Mouse (Mus musculus) embryonic facial prominence, embryonic 15.5 days (tissue): ENCODE data around the gene Tmem179b. TPM values are rescaled to one million over a fixed set of nuclear protein-coding genes. Genes with fewer than 3 reads are reported as not detected.

Experiments
- ATAC-seq: fragments of 200-750 bp; cut with Nextera tagmentation; 2 replicates; pipeline ENCODE4 v1.8.0; 2017; ENCODE audit warnings: low read depth, moderate TSS enrichment; ENCODE audit not compliant: insufficient number of reproducible peaks, low FRiP score, low TSS enrichment
- H3K27ac ChIP-seq: fragments of 300-500 bp; sonication (generic); replicated peaks from 2 replicates; pipeline ENCODE4 v1.5.1; 2015; ENCODE audit warnings: mild to moderate bottlenecking, inconsistent platforms
- H3K27me3 ChIP-seq: fragments of 300-500 bp; sonication (generic); 2 replicates; pipeline ENCODE4 v1.6.1; 2015; ENCODE audit warnings: inconsistent platforms
- H3K36me3 ChIP-seq: fragments of 300-500 bp; sonication (generic); 2 replicates; pipeline ENCODE4 v1.6.1; 2015; ENCODE audit warnings: mild to moderate bottlenecking, inconsistent platforms
- H3K4me1 ChIP-seq: fragments of 300-500 bp; sonication (generic); 2 replicates; pipeline ENCODE4 v1.6.1; 2015; ENCODE audit warnings: inconsistent platforms
- H3K4me2 ChIP-seq: fragments of 300-500 bp; sonication (generic); replicated peaks from 2 replicates; pipeline ENCODE4 v1.6.1; 2015; ENCODE audit warnings: mild to moderate bottlenecking, inconsistent platforms
- H3K4me3 ChIP-seq: fragments of 300-500 bp; sonication (generic); replicated peaks from 2 replicates; pipeline ENCODE4 v1.5.1; 2015; ENCODE audit warnings: mild to moderate bottlenecking, inconsistent platforms
- H3K9ac ChIP-seq: fragments of 300-500 bp; sonication (generic); 2 replicates; pipeline ENCODE4 v1.6.1; 2015; ENCODE audit warnings: inconsistent platforms
- H3K9me3 ChIP-seq: fragments of 300-500 bp; sonication (generic); replicated peaks from 2 replicates; pipeline ENCODE4 v1.6.1; 2016; ENCODE audit warnings: inconsistent platforms
- WGBS: fragments of 180-500 bp; shearing (Covaris S2); methylation state at CpG from one replicate; pipeline ENCODE4 v1.1.7; 2015; 5-methylcytosine and 5-hydroxymethylcytosine counted together
- microRNA-seq: library from miRNA; unstranded; fragments of <30 nt; microRNA quantifications from one replicate; pipeline ENCODE4, GENCODE M21; 2016; ENCODE audit warnings: borderline number of aligned reads
- polyA plus RNA-seq: library from polyadenylated mRNA; unstranded; fragments of >200 nt; fragmentation: Nextera tagmentation; extraction: Ambion mirVana; gene quantifications from 2 replicates; pipeline ENCODE4 v1.2.1, GENCODE M21; 2015

Tmem179b gene
- polyA plus RNA-seq, 1 experiment from 2014 or later, result 88.3 TPM

DNA sequence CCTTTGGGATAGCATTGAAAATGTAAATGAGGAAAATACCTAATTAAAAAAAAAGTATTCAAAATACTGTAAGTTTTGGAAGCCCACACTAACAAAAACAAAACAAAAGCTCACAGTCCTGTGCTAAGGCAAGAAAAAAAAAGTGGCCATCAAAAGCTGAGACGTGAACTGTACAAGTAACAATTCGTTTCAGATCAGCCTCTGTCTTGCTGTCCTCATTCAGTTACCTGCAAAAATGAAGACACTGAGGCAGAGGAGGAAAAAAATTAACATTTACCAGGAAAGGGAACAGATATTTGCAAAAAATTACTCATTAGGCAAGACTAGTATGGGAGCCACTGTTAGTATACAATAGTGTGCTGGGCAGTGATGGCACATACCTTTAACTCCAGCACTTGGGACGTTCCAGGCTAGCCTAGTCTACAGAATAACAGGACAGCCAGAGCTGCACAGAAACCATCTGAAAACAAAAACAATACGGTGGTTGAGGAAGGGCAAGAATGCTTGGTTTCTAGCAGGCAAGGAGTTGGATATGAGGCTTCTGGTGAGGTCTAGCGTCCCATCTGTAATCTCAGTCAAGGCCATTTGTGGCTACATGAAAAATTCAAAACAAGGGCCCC lies 46.7 kb downstream of the Tmem179b start:
- no peak for ATAC-seq
- no peaks in the 10 kb centered on the region for H3K9me3 ChIP-seq
- peaks cover 15% of the 10 kb centered on the region for H3K4me1 ChIP-seq
- WGBS, result 16% methylated on average over 5 of the region's 5 CpGs
- no peaks in the 10 kb centered on the region for H3K27me3 ChIP-seq
- no peak overlapping the region for H3K4me3 ChIP-seq
- H3K9ac ChIP-seq, result no peak overlapping the region
- no peak overlapping the region for H3K27ac ChIP-seq
- H3K36me3 ChIP-seq, result peaks cover 27% of the 10 kb centered on the region
- H3K4me2 ChIP-seq, result no peak overlapping the region

DNA sequence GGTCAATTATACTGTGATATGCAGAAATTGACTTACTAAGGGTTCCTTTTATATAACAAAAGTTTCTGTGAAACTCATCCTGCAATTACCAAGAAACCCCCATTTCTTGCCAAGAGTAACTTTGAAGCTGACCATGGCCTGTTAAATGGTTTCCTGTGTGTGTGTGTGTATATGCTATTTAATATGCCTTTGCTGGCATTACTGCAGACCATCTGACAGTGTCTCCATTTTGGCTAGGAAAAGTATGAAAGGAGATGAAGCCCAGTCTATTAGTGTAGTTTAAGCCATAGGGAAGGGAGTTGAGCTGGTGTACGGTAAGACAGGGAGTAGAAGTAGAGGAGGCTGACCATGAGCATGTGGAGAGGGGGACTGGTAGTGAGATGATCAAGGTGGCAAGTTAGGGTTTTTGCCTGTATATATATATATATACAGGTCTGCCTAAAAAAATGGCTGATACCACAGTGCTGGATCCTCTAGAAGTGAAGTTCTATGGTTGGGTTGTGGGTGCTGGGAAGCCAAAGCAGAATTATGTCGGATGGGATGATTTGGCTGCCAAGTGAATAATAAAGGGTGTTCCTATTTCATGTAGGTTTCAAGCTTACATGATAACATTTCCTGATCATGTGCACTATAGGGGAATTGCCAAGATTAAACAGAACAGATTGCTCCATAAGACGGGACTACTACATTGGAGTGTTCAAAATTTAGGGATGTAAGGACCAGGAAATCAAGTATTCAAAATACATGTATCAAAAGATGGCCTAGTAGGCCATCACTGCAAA lies 47.5 kb downstream of the Tmem179b start:
- no peak overlapping the region for H3K9ac ChIP-seq
- H3K27me3 ChIP-seq, result no peaks in the 10 kb centered on the region
- ATAC-seq, result no peak
- WGBS, result 17% methylated on average over 3 of the region's 3 CpGs
- peaks cover 27% of the 10 kb centered on the region for H3K36me3 ChIP-seq
- no peaks in the 10 kb centered on the region for H3K9me3 ChIP-seq
- no peak overlapping the region for H3K4me2 ChIP-seq
- H3K4me3 ChIP-seq, result no peak overlapping the region
- peaks cover 22% of the 10 kb centered on the region for H3K4me1 ChIP-seq
- no peak overlapping the region for H3K27ac ChIP-seq

DNA sequence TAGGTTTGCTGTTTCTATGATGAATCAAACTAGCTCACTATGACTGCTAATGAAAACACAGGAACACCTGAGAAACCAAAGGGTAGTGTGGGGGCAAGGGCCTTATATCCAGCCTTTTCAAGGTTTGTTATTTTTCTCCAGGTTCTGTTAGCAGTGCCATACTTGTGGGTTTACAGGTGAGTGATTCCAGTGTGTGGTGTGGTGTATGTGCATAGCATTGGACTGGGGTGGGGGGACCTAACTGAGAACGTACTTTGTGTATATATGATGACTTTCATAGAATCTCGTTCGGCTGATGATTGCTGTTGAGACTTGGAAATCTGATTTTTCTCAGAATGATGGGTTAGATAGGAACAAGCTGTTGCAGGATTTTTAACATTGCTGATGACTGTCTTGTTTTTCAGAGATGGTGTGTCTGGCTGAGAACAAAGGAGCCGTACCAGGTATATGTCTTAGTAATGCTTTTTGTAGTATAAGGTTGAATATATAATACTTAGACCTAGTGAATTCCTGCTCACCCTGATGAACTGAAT lies 49.1 kb downstream of the Tmem179b start:
- Histone ChIP-seq H3K36me3 (peaks cover 27% of the 10 kb centered on the region), H3K4me2 (peak overlapping the region; percentile 58), H3K9ac (peak overlapping the region; percentile 99), H3K4me1 (peaks cover 29% of the 10 kb centered on the region), H3K27me3 (no peaks in the 10 kb centered on the region), H3K4me3 (peak overlapping the region; percentile 79), H3K9me3 (no peaks in the 10 kb centered on the region), H3K27ac (peak overlapping the region; percentile 91)
- ATAC-seq, result no peak
- 40% methylated on average over 4 of the region's 4 CpGs for whole genome bisulfite sequencing

DNA sequence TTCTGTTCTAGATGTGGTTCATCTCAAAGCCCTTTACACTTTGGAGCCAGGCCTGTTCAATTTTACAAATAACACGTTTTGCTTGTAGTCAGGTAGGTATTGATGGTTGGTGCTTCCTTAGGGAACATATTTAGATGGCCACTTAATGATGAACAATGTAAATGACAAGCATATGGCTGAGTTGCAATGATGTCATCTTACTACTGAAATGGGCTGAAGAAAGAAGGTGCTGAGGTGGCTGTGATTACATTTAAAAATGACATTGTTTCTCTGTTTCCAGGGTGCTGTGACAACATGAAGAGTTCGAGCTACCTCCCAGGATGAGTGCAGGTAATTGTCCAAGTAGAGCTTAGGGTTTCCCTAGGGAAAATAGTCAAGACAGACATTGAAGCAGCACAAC lies 49.9 kb downstream of the Tmem179b start:
- 4% methylated on average over 2 of the region's 2 CpGs for WGBS
- peak overlapping the region; percentile 91 for H3K27ac ChIP-seq
- no peaks in the 10 kb centered on the region for H3K27me3 ChIP-seq
- H3K4me2 ChIP-seq, result peak overlapping the region; percentile 58
- peak overlapping the region; percentile 79 for H3K4me3 ChIP-seq
- H3K9ac ChIP-seq, result peak overlapping the region; percentile 99
- no peaks in the 10 kb centered on the region for H3K9me3 ChIP-seq
- H3K36me3 ChIP-seq, result peaks cover 27% of the 10 kb centered on the region
- H3K4me1 ChIP-seq, result peaks cover 29% of the 10 kb centered on the region
- ATAC-seq, result no peak

DNA sequence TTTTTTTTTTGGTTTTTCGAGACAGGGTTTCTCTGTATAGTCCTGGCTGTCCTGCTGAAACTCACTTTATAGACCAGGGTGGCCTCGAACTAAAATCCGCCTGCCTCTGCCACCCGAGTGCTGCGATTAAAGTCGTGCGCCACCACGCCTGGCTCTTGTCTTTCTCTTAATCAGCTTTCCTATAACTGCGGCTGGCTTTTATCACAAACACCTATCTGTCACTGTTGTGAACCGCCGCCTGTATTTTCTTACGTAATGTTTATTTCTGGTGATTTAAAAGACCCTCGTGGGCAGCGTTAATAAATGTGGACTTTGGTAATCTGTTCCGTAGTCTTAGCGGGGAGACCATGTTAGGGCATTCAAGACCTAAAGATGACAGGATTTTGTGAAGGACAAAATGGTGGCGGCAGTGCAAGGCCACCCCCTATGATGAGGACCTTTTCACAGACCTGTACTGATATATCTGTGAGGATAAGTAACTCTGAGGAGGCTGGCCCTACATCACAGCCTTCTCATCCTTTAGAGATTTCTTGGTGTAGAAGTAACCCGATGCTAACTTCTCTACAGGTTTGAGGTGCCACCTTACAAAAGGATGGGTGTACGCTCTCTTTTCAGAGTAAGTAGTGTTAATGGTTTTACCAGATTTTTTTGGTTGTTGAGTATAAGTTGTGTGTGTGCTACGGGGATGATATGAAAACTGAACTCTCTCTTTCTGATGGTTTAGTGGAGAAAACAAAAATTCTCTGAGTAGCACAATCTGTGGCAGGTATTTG lies 50.5 kb downstream of the Tmem179b start:
- peaks cover 27% of the 10 kb centered on the region for H3K36me3 ChIP-seq
- peak overlapping the region; percentile 79 for H3K4me3 ChIP-seq
- no peaks in the 10 kb centered on the region for H3K9me3 ChIP-seq
- H3K4me2 ChIP-seq, result peak overlapping the region; percentile 58
- under 1% methylated on average over 20 of the region's 20 CpGs for WGBS
- H3K9ac ChIP-seq, result peak overlapping the region; percentile 99
- H3K27me3 ChIP-seq, result no peaks in the 10 kb centered on the region
- H3K4me1 ChIP-seq, result peaks cover 29% of the 10 kb centered on the region
- H3K27ac ChIP-seq, result peak overlapping the region; percentile 91
- ATAC-seq, result no peak

DNA sequence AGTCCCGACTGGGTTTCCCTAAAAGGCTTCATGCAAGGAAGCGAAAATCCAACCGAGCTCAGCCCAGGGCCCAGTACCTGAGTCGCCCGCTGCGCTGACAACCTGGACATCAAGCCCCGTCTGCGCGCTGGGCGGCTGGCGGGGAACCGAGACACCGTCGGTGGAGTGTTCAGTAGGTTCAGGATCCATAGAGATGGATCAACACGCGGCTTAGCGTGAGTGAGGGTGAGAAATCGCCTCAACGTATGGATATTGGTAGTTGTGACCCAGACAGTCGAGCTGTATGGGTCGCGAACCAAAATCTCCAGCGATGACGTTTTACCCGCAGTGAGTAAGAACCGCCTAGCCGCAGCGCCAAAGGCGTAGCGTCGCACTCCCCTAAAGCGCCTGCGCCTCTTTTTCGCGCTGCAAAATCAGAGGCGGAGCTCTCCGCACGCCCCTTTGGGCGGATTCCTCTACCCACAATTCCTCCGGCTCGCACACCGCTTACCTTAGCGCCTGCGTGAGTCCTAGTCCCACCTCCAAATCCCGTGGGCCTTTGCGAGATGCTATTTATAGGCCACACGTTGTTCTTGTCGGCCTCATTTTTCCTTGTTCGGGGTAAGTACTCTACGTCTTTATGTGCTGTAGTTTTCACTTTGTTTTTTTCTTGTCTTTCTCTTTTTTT lies 51.2 kb downstream of the Tmem179b start, which contains the start of gene Slc3a2:
Slc3a2 (minus strand) TSS at position 463 of the 667 bp plus-strand sequence.
- Histone ChIP-seq H3K4me3 (peak within 1 kb of the TSS; percentile 79), H3K9me3 (no peaks in the 10 kb centered on the region), H3K9ac (peak within 1 kb of the TSS; percentile 99), H3K4me2 (peak within 1 kb of the TSS; percentile 58), H3K4me1 (peaks cover 29% of the 10 kb centered on the region), H3K27me3 (no peaks in the 10 kb centered on the region), H3K36me3 (peaks cover 27% of the 10 kb centered on the region), H3K27ac (peak within 1 kb of the TSS; percentile 97)
- ATAC-seq, result peak; percentile 97
- WGBS, result under 1% methylated on average over 50 of the region's 50 CpGs

DNA sequence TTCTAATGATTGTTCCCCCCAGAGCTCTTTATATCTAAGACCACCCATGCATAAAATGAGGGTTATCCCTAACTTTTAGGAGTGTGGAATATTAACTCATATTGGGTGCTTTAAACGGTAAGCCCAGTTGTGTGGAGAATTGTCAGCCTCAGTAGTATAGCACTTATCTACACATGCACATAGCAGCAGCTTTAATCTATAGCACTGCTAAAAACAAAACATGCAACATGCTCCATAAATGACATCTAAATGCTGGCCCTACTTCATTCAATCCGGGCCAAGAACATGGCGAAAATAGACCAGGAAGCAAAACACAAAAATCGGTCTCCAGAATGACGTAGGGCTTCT lies 51.7 kb downstream of the Tmem179b start:
- Histone ChIP-seq H3K4me3 (peak overlapping the region; percentile 79), H3K36me3 (peaks cover 27% of the 10 kb centered on the region), H3K9ac (peak overlapping the region; percentile 89), H3K9me3 (no peaks in the 10 kb centered on the region), H3K4me2 (peak overlapping the region; percentile 50), H3K27ac (peak overlapping the region; percentile 97), H3K27me3 (no peaks in the 10 kb centered on the region), H3K4me1 (peaks cover 29% of the 10 kb centered on the region)
- WGBS, result 0% methylated on average over 5 of the region's 5 CpGs
- ATAC-seq, result no peak

Small RNAs within 50 kb of the gene (microRNA-seq; reads per million reads assigned to microRNA genes)
- gene Mir6992, result not detected

Other genes with a start within 250 kb of the Tmem179b start
- gene Slc22a8, start 183.2 kb downstream of the Tmem179b start, polyA plus RNA-seq, result 0.16 TPM in 1 of 2 replicates, not detected in the other
- 0.05 and 0.13 TPM in 2 replicates for gene Slc22a6, start 156.4 kb downstream of the Tmem179b start, polyA plus RNA-seq
- gene Chrm1, start 110.7 kb downstream of the Tmem179b start, polyA plus RNA-seq, result 0.76 and 0.83 TPM in 2 replicates
- gene Slc3a2, start 51.1 kb downstream of the Tmem179b start, polyA plus RNA-seq, result 122 and 128 TPM in 2 replicates
- 89.0 and 90.8 TPM in 2 replicates for gene Wdr74, start 38.6 kb downstream of the Tmem179b start, polyA plus RNA-seq
- gene 1700092M07Rik, start 33.7 kb downstream of the Tmem179b start, polyA plus RNA-seq, result 0.70 and 1.2 TPM in 2 replicates
- 168 and 175 TPM in 2 replicates for gene Stx5a, start 33.1 kb downstream of the Tmem179b start, polyA plus RNA-seq
- gene Nxf1, start 17.4 kb downstream of the Tmem179b start, polyA plus RNA-seq, result 175 and 192 TPM in 2 replicates
- 172 and 173 TPM in 2 replicates for gene Tmem223, start 3.5 kb downstream of the Tmem179b start, polyA plus RNA-seq
- gene Taf6l, start 11.9 kb upstream of the Tmem179b start, polyA plus RNA-seq, result 27.3 and 30.0 TPM in 2 replicates
- gene Polr2g, start 24.1 kb upstream of the Tmem179b start, polyA plus RNA-seq, result 153 and 160 TPM in 2 replicates
- 5.6 and 5.9 TPM in 2 replicates for gene Zbtb3, start 28.1 kb upstream of the Tmem179b start, polyA plus RNA-seq
- gene Ttc9c, start 44.9 kb upstream of the Tmem179b start, polyA plus RNA-seq, result 53.0 and 58.4 TPM in 2 replicates
- 6.0 and 7.1 TPM in 2 replicates for gene Hnrnpul2, start 45.5 kb upstream of the Tmem179b start, polyA plus RNA-seq
- not detected in 2 replicates for gene AC129217.1, start 55.3 kb upstream of the Tmem179b start, polyA plus RNA-seq
- 68.8 and 78.0 TPM in 2 replicates for gene Bscl2, start 63.0 kb upstream of the Tmem179b start, polyA plus RNA-seq
- 5.1 and 7.5 TPM in 2 replicates for gene Gng3, start 64.7 kb upstream of the Tmem179b start, polyA plus RNA-seq
- 2.0 and 3.5 TPM in 2 replicates for gene Lrrn4cl, start 76.3 kb upstream of the Tmem179b start, polyA plus RNA-seq
- 177 and 194 TPM in 2 replicates for gene Ubxn1, start 97.0 kb upstream of the Tmem179b start, polyA plus RNA-seq
- gene Uqcc3, start 106.5 kb upstream of the Tmem179b start, polyA plus RNA-seq, result 63.3 and 65.1 TPM in 2 replicates
- gene Lbhd1, start 109.3 kb upstream of the Tmem179b start, polyA plus RNA-seq, result 58.7 and 61.4 TPM in 2 replicates
- not detected in 2 replicates for gene Gm49403, start 109.5 kb upstream of the Tmem179b start, polyA plus RNA-seq
- gene 1810009A15Rik, start 114.4 kb upstream of the Tmem179b start, polyA plus RNA-seq, result 82.8 and 84.2 TPM in 2 replicates
- 0.24 TPM in 1 of 2 replicates, not detected in the other for gene Gm49416, start 114.5 kb upstream of the Tmem179b start, polyA plus RNA-seq
- 42.7 and 45.8 TPM in 2 replicates for gene Ints5, start 118.5 kb upstream of the Tmem179b start, polyA plus RNA-seq
- gene Ganab, start 123.6 kb upstream of the Tmem179b start, polyA plus RNA-seq, result 99.0 and 104 TPM in 2 replicates
- gene B3gat3, start 145.9 kb upstream of the Tmem179b start, polyA plus RNA-seq, result 51.5 and 53.3 TPM in 2 replicates
- 4.2 and 4.5 TPM in 2 replicates for gene Rom1, start 154.9 kb upstream of the Tmem179b start, polyA plus RNA-seq
- gene Eml3, start 155.1 kb upstream of the Tmem179b start, polyA plus RNA-seq, result 41.3 and 43.1 TPM in 2 replicates
- 155 and 156 TPM in 2 replicates for gene Mta2, start 167.4 kb upstream of the Tmem179b start, polyA plus RNA-seq
- 31.0 and 32.8 TPM in 2 replicates for gene Tut1, start 179.4 kb upstream of the Tmem179b start, polyA plus RNA-seq
- gene Eef1g, start 192.6 kb upstream of the Tmem179b start, polyA plus RNA-seq, result 443 and 458 TPM in 2 replicates
- 71.9 and 92.4 TPM in 2 replicates for gene Ahnak, start 214.8 kb upstream of the Tmem179b start, polyA plus RNA-seq